ENCODE assay signal across 12 mouse cellular contexts in genomic region chr12:21234560-21234959, GRCm38 (mm10).
"Had no signal": no experiment of that assay in that cellular context is flagged by ENCODE, and none has a peak within 500 bp of the region (broad histone marks: within the 10 kb centered on the region; RNA-seq: fewer than 3 reads in every experiment).

No protein-coding gene starts in this region.

- H3K4me2 ChIP-seq: limb, embryonic 13.5 days; neural tube, embryonic 13.5 days; stomach, embryonic 15.5 days had no signal

- H3K27me3 ChIP-seq: limb, embryonic 13.5 days; neural tube, embryonic 13.5 days; stomach, embryonic 15.5 days had no signal

- H3K4me3 ChIP-seq: limb, embryonic 13.5 days; neural tube, embryonic 13.5 days; stomach, embryonic 15.5 days had no signal

- H3K9me3 ChIP-seq: limb, embryonic 13.5 days; neural tube, embryonic 13.5 days; stomach, embryonic 15.5 days had no signal

- H3K4me1 ChIP-seq: limb, embryonic 13.5 days; stomach, embryonic 15.5 days had no signal

- H3K27ac ChIP-seq: kidney, postnatal 0 days; limb, embryonic 13.5 days; liver, embryonic 14.5 days; neural tube, embryonic 13.5 days; stomach, embryonic 15.5 days had no signal

- H3K9ac ChIP-seq: limb, embryonic 13.5 days; liver, embryonic 14.5 days; neural tube, embryonic 13.5 days; stomach, embryonic 15.5 days had no signal

- DNase-seq: kidney, adult 8-10 months; left cerebral cortex, postnatal 4 days; lung, adult 18-20 months; midbrain, embryonic 14.5 days; right cerebral cortex, postnatal 14 days; thymus, adult 2 months; thymus, postnatal 25 days had no signal
